Mouse (Mus musculus): ENCODE measurements around the gene Gng12. TPM values are rescaled to one million over a fixed set of nuclear protein-coding genes. Genes with fewer than 3 reads are reported as not detected.

The Gng12 gene
- total RNA-seq, 1 experiment: 14.3 TPM

DNA sequence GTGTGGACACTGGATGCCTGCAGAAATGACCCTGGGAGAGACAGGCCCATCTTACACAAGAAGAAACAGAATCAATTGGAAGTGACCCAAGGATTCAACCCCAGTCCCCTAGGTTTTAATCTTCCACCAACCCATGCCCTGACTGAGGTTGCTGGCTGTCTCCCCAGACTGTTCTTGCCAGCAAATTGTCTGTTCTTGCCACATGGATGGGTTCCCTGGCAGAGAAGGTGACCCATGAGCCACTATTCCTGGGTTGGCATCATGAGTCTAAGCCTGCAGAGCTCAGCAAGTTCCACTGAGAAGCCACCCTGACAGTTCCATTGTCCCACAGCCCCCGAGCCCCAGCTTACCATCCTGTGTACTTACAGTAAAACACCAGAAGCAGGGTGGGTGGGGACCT lies 85.7 kb downstream of the Gng12 start:
- Histone ChIP-seq H3K4me1 (ENCODE audit: control insufficient read depth in 2 of 2, insufficient read depth in 2 of 2, low read length in 2 of 2, poor library complexity in 1 of 2) (peaks cover 1 to 8% of the 10 kb centered on the region in 2 experiments; a peak in 1 of 4 replicates), H3K9ac (ENCODE audit: insufficient read depth, low read depth, low read length, poor library complexity, severe bottlenecking) (no peak overlapping the region), H3K36me3 (ENCODE audit: control insufficient read depth, insufficient read depth, low read length, poor library complexity, severe bottlenecking) (no peaks in the 10 kb centered on the region), H3K27ac (ENCODE audit: insufficient read depth, low read depth, low read length, poor library complexity, severe bottlenecking) (no peak overlapping the region), H3K9me3 (ENCODE audit: control insufficient read depth, insufficient read depth, low read depth, low read length) (no peaks in the 10 kb centered on the region), H3K4me3 (ENCODE audit: insufficient read depth in 1 of 2, low read depth in 1 of 2, low read length in 2 of 2, poor library complexity in 1 of 2, severe bottlenecking in 1 of 2) (no peak overlapping the region)
- TF ChIP-seq HCFC1 (IDR thresholded peaks at IDR 0.05; ENCODE audit: borderline replicate concordance, insufficient read depth, low read length) (no peak), MAFK (IDR thresholded peaks at IDR 0.05; ENCODE audit: insufficient read depth, low read depth, low read length) (no peak), ZC3H11A (IDR thresholded peaks at IDR 0.05; ENCODE audit: borderline replicate concordance, low read depth, low read length) (no peak), ZNF384 (IDR thresholded peaks at IDR 0.05; ENCODE audit: low read depth, low read length) (no peak), CHD2 (IDR thresholded peaks at IDR 0.05; ENCODE audit: low read depth, low read length) (no peak)
- no peak for DNase-seq (ENCODE audit: low read depth, low spot score)
- in situ Hi-C loops (cut with MboI; ENCODE audit: low sequenced_read_pairs in 2 of 2, unreplicated experiment in 2 of 2): no loop called here

DNA sequence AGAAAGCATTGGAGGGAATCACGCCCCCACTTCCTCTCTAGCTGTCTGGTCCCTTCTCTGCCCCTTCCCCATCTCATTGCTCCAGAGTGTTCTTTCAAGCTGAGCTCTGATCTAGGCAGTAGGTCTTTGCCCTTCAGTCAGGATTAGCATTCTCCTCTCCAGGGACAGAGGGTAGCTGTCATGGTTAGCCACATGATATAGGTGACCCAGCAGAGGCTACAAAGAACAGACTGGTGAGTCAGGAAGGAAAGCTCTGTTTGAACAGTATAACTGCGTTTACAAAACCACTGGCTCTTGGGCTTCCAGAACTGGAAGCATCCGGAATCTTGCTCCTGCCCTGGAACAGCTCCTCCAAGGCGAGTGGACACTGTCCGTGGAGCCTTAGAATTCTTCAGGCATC lies 87.9 kb downstream of the Gng12 start:
- peaks cover 1 to 8% of the 10 kb centered on the region in 2 experiments; a peak in 1 of 4 replicates for H3K4me1 ChIP-seq (ENCODE audit: control insufficient read depth in 2 of 2, insufficient read depth in 2 of 2, low read length in 2 of 2, poor library complexity in 1 of 2)
- H3K9ac ChIP-seq (ENCODE audit: insufficient read depth, low read depth, low read length, poor library complexity, severe bottlenecking): no peak overlapping the region
- H3K27ac ChIP-seq (ENCODE audit: insufficient read depth, low read depth, low read length, poor library complexity, severe bottlenecking): no peak overlapping the region
- DNase-seq (ENCODE audit: low read depth, low spot score): no peak
- in situ Hi-C loops (cut with MboI; ENCODE audit: low sequenced_read_pairs in 2 of 2, unreplicated experiment in 2 of 2): no loop called here
- TF ChIP-seq HCFC1 (IDR thresholded peaks at IDR 0.05; ENCODE audit: borderline replicate concordance, insufficient read depth, low read length) (no peak), ZNF384 (IDR thresholded peaks at IDR 0.05; ENCODE audit: low read depth, low read length) (no peak), MAFK (IDR thresholded peaks at IDR 0.05; ENCODE audit: insufficient read depth, low read depth, low read length) (no peak), ZC3H11A (IDR thresholded peaks at IDR 0.05; ENCODE audit: borderline replicate concordance, low read depth, low read length) (no peak), CHD2 (IDR thresholded peaks at IDR 0.05; ENCODE audit: low read depth, low read length) (no peak)
- H3K36me3 ChIP-seq (ENCODE audit: control insufficient read depth, insufficient read depth, low read length, poor library complexity, severe bottlenecking): no peaks in the 10 kb centered on the region
- H3K4me3 ChIP-seq (ENCODE audit: insufficient read depth in 1 of 2, low read depth in 1 of 2, low read length in 2 of 2, poor library complexity in 1 of 2, severe bottlenecking in 1 of 2): no peak overlapping the region
- no peaks in the 10 kb centered on the region for H3K9me3 ChIP-seq (ENCODE audit: control insufficient read depth, insufficient read depth, low read depth, low read length)

DNA sequence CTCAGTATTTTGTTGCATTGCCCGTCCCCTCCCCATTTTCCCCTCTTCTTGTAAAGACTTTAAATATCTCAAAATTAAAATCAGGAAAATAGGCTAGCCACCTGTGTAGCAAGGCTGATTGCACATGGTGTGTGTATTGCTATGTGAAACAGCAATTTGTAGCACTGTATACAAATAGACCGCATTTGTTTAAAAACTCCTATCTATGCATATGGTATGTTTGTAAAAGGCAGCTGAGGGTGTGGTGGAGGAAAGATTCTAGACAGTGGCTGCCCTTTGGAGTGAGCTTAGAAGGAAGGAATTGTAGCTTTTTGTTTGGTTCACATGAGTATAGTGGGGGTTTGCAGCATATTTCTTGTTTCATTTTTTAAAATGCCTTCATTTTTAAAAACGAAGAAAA lies 88.5 kb downstream of the Gng12 start:
- no peak for DNase-seq (ENCODE audit: low read depth, low spot score)
- no peak overlapping the region for H3K4me3 ChIP-seq (ENCODE audit: insufficient read depth in 1 of 2, low read depth in 1 of 2, low read length in 2 of 2, poor library complexity in 1 of 2, severe bottlenecking in 1 of 2)
- no peak overlapping the region for H3K9ac ChIP-seq (ENCODE audit: insufficient read depth, low read depth, low read length, poor library complexity, severe bottlenecking)
- peaks cover 1 to 8% of the 10 kb centered on the region in 2 experiments; a peak in 1 of 4 replicates for H3K4me1 ChIP-seq (ENCODE audit: control insufficient read depth in 2 of 2, insufficient read depth in 2 of 2, low read length in 2 of 2, poor library complexity in 1 of 2)
- H3K36me3 ChIP-seq (ENCODE audit: control insufficient read depth, insufficient read depth, low read length, poor library complexity, severe bottlenecking): peaks cover 2% of the 10 kb centered on the region; the same call in 1 of the 2 replicates
- H3K27ac ChIP-seq (ENCODE audit: insufficient read depth, low read depth, low read length, poor library complexity, severe bottlenecking): no peak overlapping the region
- in situ Hi-C loops (cut with MboI; ENCODE audit: low sequenced_read_pairs in 2 of 2, unreplicated experiment in 2 of 2): no loop called here
- TF ChIP-seq HCFC1 (IDR thresholded peaks at IDR 0.05; ENCODE audit: borderline replicate concordance, insufficient read depth, low read length): no peak
- no peak for TF ChIP-seq ZC3H11A (IDR thresholded peaks at IDR 0.05; ENCODE audit: borderline replicate concordance, low read depth, low read length)
- no peak for TF ChIP-seq MAFK (IDR thresholded peaks at IDR 0.05; ENCODE audit: insufficient read depth, low read depth, low read length)
- TF ChIP-seq CHD2 (IDR thresholded peaks at IDR 0.05; ENCODE audit: low read depth, low read length): no peak
- no peak for TF ChIP-seq ZNF384 (IDR thresholded peaks at IDR 0.05; ENCODE audit: low read depth, low read length)
- H3K9me3 ChIP-seq (ENCODE audit: control insufficient read depth, insufficient read depth, low read depth, low read length): no peaks in the 10 kb centered on the region

DNA sequence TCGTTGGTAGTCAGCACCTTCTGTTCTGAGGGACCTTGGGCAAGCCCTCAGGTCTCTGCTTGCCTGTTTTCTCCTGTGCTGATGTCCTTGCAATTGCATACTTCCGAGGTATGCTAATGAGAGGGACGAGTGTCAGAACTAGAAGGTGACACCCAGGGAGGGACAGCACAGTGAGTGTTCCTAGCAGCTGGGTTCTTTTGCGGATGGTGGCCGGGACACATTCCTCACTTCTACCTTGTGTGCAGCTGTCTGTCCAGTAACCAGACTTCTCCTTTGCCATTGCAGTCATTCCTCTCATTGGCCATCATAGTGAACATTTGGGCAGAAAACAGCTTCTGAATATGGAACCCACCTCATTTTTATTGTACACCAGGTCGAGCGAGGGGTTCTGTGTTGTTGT lies 89.3 kb downstream of the Gng12 start:
- DNase-seq (ENCODE audit: low read depth, low spot score): no peak
- in situ Hi-C loops (cut with MboI; ENCODE audit: low sequenced_read_pairs in 2 of 2, unreplicated experiment in 2 of 2): no loop called here
- no peaks in the 10 kb centered on the region for H3K9me3 ChIP-seq (ENCODE audit: control insufficient read depth, insufficient read depth, low read depth, low read length)
- peaks cover 1 to 8% of the 10 kb centered on the region in 2 experiments; a peak in 1 of 4 replicates for H3K4me1 ChIP-seq (ENCODE audit: control insufficient read depth in 2 of 2, insufficient read depth in 2 of 2, low read length in 2 of 2, poor library complexity in 1 of 2)
- TF ChIP-seq ZNF384 (IDR thresholded peaks at IDR 0.05; ENCODE audit: low read depth, low read length) (no peak), CHD2 (IDR thresholded peaks at IDR 0.05; ENCODE audit: low read depth, low read length) (no peak), HCFC1 (IDR thresholded peaks at IDR 0.05; ENCODE audit: borderline replicate concordance, insufficient read depth, low read length) (no peak), MAFK (IDR thresholded peaks at IDR 0.05; ENCODE audit: insufficient read depth, low read depth, low read length) (no peak), ZC3H11A (IDR thresholded peaks at IDR 0.05; ENCODE audit: borderline replicate concordance, low read depth, low read length) (no peak)
- H3K9ac ChIP-seq (ENCODE audit: insufficient read depth, low read depth, low read length, poor library complexity, severe bottlenecking): no peak overlapping the region
- no peak overlapping the region for H3K27ac ChIP-seq (ENCODE audit: insufficient read depth, low read depth, low read length, poor library complexity, severe bottlenecking)
- H3K4me3 ChIP-seq (ENCODE audit: insufficient read depth in 1 of 2, low read depth in 1 of 2, low read length in 2 of 2, poor library complexity in 1 of 2, severe bottlenecking in 1 of 2): no peak overlapping the region
- H3K36me3 ChIP-seq (ENCODE audit: control insufficient read depth, insufficient read depth, low read length, poor library complexity, severe bottlenecking): peaks cover 2% of the 10 kb centered on the region; the same call in 1 of the 2 replicates

Data from ES-E14 (cell line).